Mouse (Mus musculus) brain, embryonic 14.5 days (tissue): ENCODE measurements around the gene Amdhd1.

Source experiments
- CTCF ChIP-seq: fragments of 200-500 bp; IDR thresholded peaks from 2 replicates; pipeline ENCODE4 v1.5.1; 2012; ENCODE audit warnings: inconsistent platforms, mild to moderate bottlenecking, moderate library complexity, borderline replicate concordance; ENCODE audit not compliant: insufficient read depth, insufficient read length; ENCODE audit errors: extremely low read depth
- POLR2A ChIP-seq: fragments of 200-500 bp; IDR thresholded peaks from 2 replicates; pipeline ENCODE4 v1.6.1; 2012; ENCODE audit warnings: mild to moderate bottlenecking, inconsistent platforms, borderline replicate concordance; ENCODE audit not compliant: poor library complexity, insufficient read depth, insufficient read length, severe bottlenecking; ENCODE audit errors: extremely low read depth

DNA sequence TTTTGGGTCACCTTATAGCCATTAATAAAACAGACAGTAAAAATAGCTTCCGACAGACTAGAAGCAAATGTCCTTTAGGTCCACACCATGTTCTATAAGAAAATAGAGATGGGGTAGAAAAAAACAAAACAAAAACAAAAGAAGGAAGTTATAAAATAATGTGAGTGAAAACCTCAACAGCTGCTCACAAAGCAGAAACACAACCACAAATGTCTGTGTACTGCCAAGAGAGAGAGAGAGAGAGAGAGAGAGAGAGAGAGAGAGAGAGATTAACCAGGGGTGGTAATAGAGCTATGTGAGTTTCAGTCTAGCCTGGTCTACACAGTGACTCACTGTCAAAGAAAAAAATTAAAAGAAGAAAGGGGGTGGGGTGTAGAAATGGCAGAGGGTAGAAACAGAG lies 1.8 kb upstream of the Amdhd1 start:
- no peak for TF ChIP-seq CTCF
- TF ChIP-seq POLR2A: no peak
